Mouse (Mus musculus) neutrophil, adult 59 days (primary cell): ENCODE measurements around the gene Gbp5. TPM values are rescaled to one million over a fixed set of nuclear protein-coding genes. Genes with fewer than 3 reads are reported as not detected.

Experiments used
- total RNA-seq, 2 experiments: library from RNA; stranded (reverse); gene quantifications; 1 replicate in 1 of 2; 2 replicates in 1 of 2; pipeline ENCODE4 v1.2.4; 2023

The Gbp5 gene
- 1 to 10 TPM; 3.0 to 3.4 TPM for total RNA-seq

GRCm38 (mm10) chr3:142493536-142494061, at the start of gene Gbp5:
Gbp5 (plus strand) TSS chr3:142493978.

GRCm38 (mm10) chr3:142530087-142530953, 36.5 kb downstream of the Gbp5 start, which contains the start of gene Gbp7:
Gbp7 (plus strand) TSS chr3:142530342.

GRCm38 (mm10) chr3:142559632-142560228, 66.0 kb downstream of the Gbp5 start, which contains the start of gene Gbp3:
Gbp3 (plus strand) TSS chr3:142560026.

Other genes with a start within 250 kb of the Gbp5 start
- gene Pdlim5, start 98.3 kb upstream of the Gbp5 start, total RNA-seq: 10 to 100 TPM; 64.5 to 66.6 TPM
- gene Gbp7, start 36.4 kb downstream of the Gbp5 start, total RNA-seq: 1 to 10 TPM; 6.2 to 7.6 TPM
- 10 to 100 TPM in 1 of 2 experiments, 1 to 10 TPM in 1; 8.3 to 14.0 TPM for gene Gbp3, start 66.0 kb downstream of the Gbp5 start, total RNA-seq
- not detected for gene Gbp2b, start 100.9 kb downstream of the Gbp5 start, total RNA-seq
- 1 to 10 TPM; 6.3 to 7.9 TPM for gene Gbp2, start 126.6 kb downstream of the Gbp5 start, total RNA-seq
- gene Kyat3, start 207.1 kb downstream of the Gbp5 start, total RNA-seq: 1 to 10 TPM; 2.3 to 3.6 TPM